Mouse (Mus musculus): ENCODE results near the gene Ap5b1. TPM values are rescaled to one million over a fixed set of nuclear protein-coding genes. Genes with fewer than 3 reads are reported as not detected.

The Ap5b1 gene
- polyA plus RNA-seq, 1 experiment from 2014 or later = 4.7 TPM

- DNase-seq (ENCODE audit: low spot score) (no peak), ATAC-seq (ENCODE audit: low FRiP score, low TSS enrichment) (no peak)
- H3K27ac ChIP-seq (replicated peaks) = no peak overlapping the region
- H3K4me1 ChIP-seq (replicated peaks; ENCODE audit: control insufficient read depth, insufficient read depth) = no peaks in the 10 kb centered on the region
- WGBS = 51% methylated on average over 2 of the region's 2 CpGs
- H3K36me3 ChIP-seq (ENCODE audit: control insufficient read depth, insufficient read depth, low read length) = no peaks in the 10 kb centered on the region
- no peaks in the 10 kb centered on the region for H3K9me3 ChIP-seq (ENCODE audit: control insufficient read depth, low read length)
- H3K4me3 ChIP-seq (ENCODE audit: low read depth, low read length) = no peak overlapping the region
- TF ChIP-seq EP300 (optimal IDR thresholded peaks at IDR 0.05) = no peak
- no peak for TF ChIP-seq CTCF (IDR thresholded peaks at IDR 0.05; ENCODE audit: low read depth)
- no peak overlapping the region for H3K9ac ChIP-seq (ENCODE audit: low read length)
- no peak overlapping the region for H3K4me2 ChIP-seq (replicated peaks; ENCODE audit: low read depth)
- no peaks in the 10 kb centered on the region for H3K27me3 ChIP-seq (ENCODE audit: control insufficient read depth, insufficient read depth, low read length)
Measured at GRCm38 (mm10) chr19:5614953-5615352, 47.1 kb downstream of the Ap5b1 start.

- H3K9me3 ChIP-seq (ENCODE audit: control insufficient read depth, low read length) = no peaks in the 10 kb centered on the region
- H3K27ac ChIP-seq (replicated peaks) = no peak overlapping the region
- no peak for DNase-seq (ENCODE audit: low spot score)
- no peaks in the 10 kb centered on the region for H3K27me3 ChIP-seq (ENCODE audit: control insufficient read depth, insufficient read depth, low read length)
- no peaks in the 10 kb centered on the region for H3K36me3 ChIP-seq (ENCODE audit: control insufficient read depth, insufficient read depth, low read length)
- no peak overlapping the region for H3K9ac ChIP-seq (ENCODE audit: low read length)
- no peak overlapping the region for H3K4me3 ChIP-seq (ENCODE audit: low read depth, low read length)
- 84% methylated on average over 4 of the region's 4 CpGs for WGBS
- H3K4me2 ChIP-seq (replicated peaks; ENCODE audit: low read depth) = no peak overlapping the region
- ATAC-seq (ENCODE audit: low FRiP score, low TSS enrichment) = no peak
- TF ChIP-seq CTCF (IDR thresholded peaks at IDR 0.05; ENCODE audit: low read depth) = no peak
- no peak for TF ChIP-seq EP300 (optimal IDR thresholded peaks at IDR 0.05)
- H3K4me1 ChIP-seq (replicated peaks; ENCODE audit: control insufficient read depth, insufficient read depth) = no peaks in the 10 kb centered on the region
Measured at GRCm38 (mm10) chr19:5620007-5620406, 52.2 kb downstream of the Ap5b1 start.

Other genes starting within 250 kb of the Ap5b1 start
- not detected in 2 replicates for gene Catsper1, start 232.3 kb upstream of the Ap5b1 start, polyA plus RNA-seq (2015; fragmentation: Nextera tagmentation; extraction: Ambion mirVana)
- 281 and 316 TPM in 2 replicates for gene Cst6, start 218.5 kb upstream of the Ap5b1 start, polyA plus RNA-seq (2015; fragmentation: Nextera tagmentation; extraction: Ambion mirVana)
- gene Eif1ad, start 201.3 kb upstream of the Ap5b1 start, polyA plus RNA-seq (2015; fragmentation: Nextera tagmentation; extraction: Ambion mirVana) = 47.5 and 49.1 TPM in 2 replicates
- gene Banf1, start 200.9 kb upstream of the Ap5b1 start, polyA plus RNA-seq (2015; fragmentation: Nextera tagmentation; extraction: Ambion mirVana) = 279 and 293 TPM in 2 replicates
- 30.9 and 34.1 TPM in 2 replicates for gene Sart1, start 179.3 kb upstream of the Ap5b1 start, polyA plus RNA-seq (2015; fragmentation: Nextera tagmentation; extraction: Ambion mirVana)
- 0.44 TPM in 1 of 2 replicates, not detected in the other for gene Tsga10ip, start 165.5 kb upstream of the Ap5b1 start, polyA plus RNA-seq (2015; fragmentation: Nextera tagmentation; extraction: Ambion mirVana)
- gene Drap1, start 143.0 kb upstream of the Ap5b1 start, polyA plus RNA-seq (2015; fragmentation: Nextera tagmentation; extraction: Ambion mirVana) = 196 and 203 TPM in 2 replicates
- gene AI837181, start 142.9 kb upstream of the Ap5b1 start, polyA plus RNA-seq (2015; fragmentation: Nextera tagmentation; extraction: Ambion mirVana) = 36.5 and 38.6 TPM in 2 replicates
- 0.16 and 0.33 TPM in 2 replicates for gene Fosl1, start 120.5 kb upstream of the Ap5b1 start, polyA plus RNA-seq (2015; fragmentation: Nextera tagmentation; extraction: Ambion mirVana)
- gene Ccdc85b, start 110.1 kb upstream of the Ap5b1 start, polyA plus RNA-seq (2015; fragmentation: Nextera tagmentation; extraction: Ambion mirVana) = 11.6 and 12.5 TPM in 2 replicates
- 103 and 111 TPM in 2 replicates for gene Fibp, start 107.4 kb upstream of the Ap5b1 start, polyA plus RNA-seq (2015; fragmentation: Nextera tagmentation; extraction: Ambion mirVana)
- gene Ctsw, start 99.5 kb upstream of the Ap5b1 start, polyA plus RNA-seq (2015; fragmentation: Nextera tagmentation; extraction: Ambion mirVana) = 0.29 and 0.50 TPM in 2 replicates
- 59.7 and 67.0 TPM in 2 replicates for gene Efemp2, start 94.1 kb upstream of the Ap5b1 start, polyA plus RNA-seq (2015; fragmentation: Nextera tagmentation; extraction: Ambion mirVana)
- 18.4 and 18.5 TPM in 2 replicates for gene Mus81, start 79.6 kb upstream of the Ap5b1 start, polyA plus RNA-seq (2015; fragmentation: Nextera tagmentation; extraction: Ambion mirVana)
- gene Cfl1, start 77.6 kb upstream of the Ap5b1 start, polyA plus RNA-seq (2015; fragmentation: Nextera tagmentation; extraction: Ambion mirVana) = 1,281 and 1,389 TPM in 2 replicates
- not detected in 2 replicates for gene 1700020D05Rik, start 64.2 kb upstream of the Ap5b1 start, polyA plus RNA-seq (2015; fragmentation: Nextera tagmentation; extraction: Ambion mirVana)
- gene Snx32, start 57.5 kb upstream of the Ap5b1 start, polyA plus RNA-seq (2015; fragmentation: Nextera tagmentation; extraction: Ambion mirVana) = 2.8 and 3.8 TPM in 2 replicates
- 26.6 and 28.2 TPM in 2 replicates for gene Ovol1, start 7.4 kb upstream of the Ap5b1 start, polyA plus RNA-seq (2015; fragmentation: Nextera tagmentation; extraction: Ambion mirVana)
- 57.3 and 64.7 TPM in 2 replicates for gene Rnaseh2c, start 33.8 kb downstream of the Ap5b1 start, polyA plus RNA-seq (2015; fragmentation: Nextera tagmentation; extraction: Ambion mirVana)
- gene Kat5, start 42.2 kb downstream of the Ap5b1 start, polyA plus RNA-seq (2015; fragmentation: Nextera tagmentation; extraction: Ambion mirVana) = 31.8 and 37.9 TPM in 2 replicates
- gene Rela, start 69.5 kb downstream of the Ap5b1 start, polyA plus RNA-seq (2015; fragmentation: Nextera tagmentation; extraction: Ambion mirVana) = 28.7 and 35.2 TPM in 2 replicates
- gene Sipa1, start 95.7 kb downstream of the Ap5b1 start, polyA plus RNA-seq (2015; fragmentation: Nextera tagmentation; extraction: Ambion mirVana) = 8.0 and 11.5 TPM in 2 replicates
- gene Map3k11, start 120.7 kb downstream of the Ap5b1 start, polyA plus RNA-seq (2015; fragmentation: Nextera tagmentation; extraction: Ambion mirVana) = 14.0 and 16.5 TPM in 2 replicates
- 6.5 and 7.9 TPM in 2 replicates for gene Pcnx3, start 120.9 kb downstream of the Ap5b1 start, polyA plus RNA-seq (2015; fragmentation: Nextera tagmentation; extraction: Ambion mirVana)
- 8.4 and 9.5 TPM in 2 replicates for gene Kcnk7, start 136.3 kb downstream of the Ap5b1 start, polyA plus RNA-seq (2015; fragmentation: Nextera tagmentation; extraction: Ambion mirVana)
- 28.0 and 29.5 TPM in 2 replicates for gene Ehbp1l1, start 158.3 kb downstream of the Ap5b1 start, polyA plus RNA-seq (2015; fragmentation: Nextera tagmentation; extraction: Ambion mirVana)
- 51.9 and 52.1 TPM in 2 replicates for gene Fam89b, start 161.6 kb downstream of the Ap5b1 start, polyA plus RNA-seq (2015; fragmentation: Nextera tagmentation; extraction: Ambion mirVana)
- 15.7 and 26.9 TPM in 2 replicates for gene Ltbp3, start 172.9 kb downstream of the Ap5b1 start, polyA plus RNA-seq (2015; fragmentation: Nextera tagmentation; extraction: Ambion mirVana)
- gene Scyl1, start 203.4 kb downstream of the Ap5b1 start, polyA plus RNA-seq (2015; fragmentation: Nextera tagmentation; extraction: Ambion mirVana) = 38.1 and 40.9 TPM in 2 replicates